Mouse (Mus musculus) heart, embryonic 14.5 days (tissue): ENCODE results near the gene Ccdc117. TPM values are rescaled to one million over a fixed set of nuclear protein-coding genes. Genes with fewer than 3 reads are reported as not detected.

Source experiments
- ATAC-seq: fragments of 200-750 bp; cut with Nextera tagmentation; 2 replicates; pipeline ENCODE4 v1.8.0; 2017; ENCODE audit warnings: low read depth, moderate TSS enrichment; ENCODE audit not compliant: insufficient number of reproducible peaks, insufficient read depth, low FRiP score
- H3K27ac ChIP-seq, 2 experiments: fragments of 200-500 bp in 1 of 2; fragments of 300-500 bp in 1 of 2; sonication (generic) in 1 of 2; replicated peaks in 1 of 2; 2 replicates each; pipeline ENCODE4 v1.5.1; 2012 to 2014; ENCODE audit warnings: low read depth in 2 of 2, low read length in 2 of 2, control low read depth in 1 of 2, mild to moderate bottlenecking in 1 of 2, mixed read lengths in 1 of 2; ENCODE audit not compliant: control insufficient read depth in 1 of 2, insufficient read depth in 1 of 2
- H3K27me3 ChIP-seq: fragments of 300-500 bp; sonication (generic); 2 replicates; pipeline ENCODE4 v1.6.1; 2014; ENCODE audit warnings: mild to moderate bottlenecking, low read length, control low read depth; ENCODE audit not compliant: control insufficient read depth, insufficient read depth
- H3K36me3 ChIP-seq: fragments of 300-500 bp; sonication (generic); 2 replicates; pipeline ENCODE4 v1.6.1; 2014; ENCODE audit warnings: mild to moderate bottlenecking, control low read depth, low read length, mixed read lengths; ENCODE audit not compliant: control insufficient read depth, insufficient read depth
- H3K4me1 ChIP-seq, 2 experiments: fragments of 200-500 bp in 1 of 2; fragments of 300-500 bp in 1 of 2; sonication (generic) in 1 of 2; 2 replicates each; pipeline ENCODE4 v1.6.1; 2012 to 2014; ENCODE audit warnings: low read length in 2 of 2, control low read depth in 1 of 2, mixed read lengths in 1 of 2; ENCODE audit not compliant: control insufficient read depth in 2 of 2, insufficient read depth in 2 of 2
- H3K4me2 ChIP-seq: fragments of 300-500 bp; sonication (generic); 2 replicates; pipeline ENCODE4 v1.6.1; 2014; ENCODE audit warnings: mild to moderate bottlenecking, low read length
- H3K4me3 ChIP-seq, 2 experiments: fragments of 200-500 bp in 1 of 2; fragments of 300-500 bp in 1 of 2; sonication (generic) in 1 of 2; 2 replicates each; pipeline ENCODE4 v1.5.1; 2012 to 2014; ENCODE audit warnings: low read length in 2 of 2, mild to moderate bottlenecking in 2 of 2, control low read depth in 1 of 2, low read depth in 1 of 2, moderate library complexity in 1 of 2; ENCODE audit not compliant: control insufficient read depth in 1 of 2, insufficient read depth in 1 of 2
- H3K9ac ChIP-seq: fragments of 300-500 bp; sonication (generic); 2 replicates; pipeline ENCODE4 v1.6.1; 2014; ENCODE audit warnings: mild to moderate bottlenecking, low read length
- H3K9me3 ChIP-seq: fragments of 300-500 bp; sonication (generic); 2 replicates; pipeline ENCODE4 v1.6.1; 2016; ENCODE audit warnings: low read length, control low read depth; ENCODE audit not compliant: control insufficient read depth
- WGBS: fragments of 180-500 bp; shearing (Covaris S2); extraction: QIAGEN DNeasy Blood & Tissue Kit; methylation state at CpG from one replicate; pipeline ENCODE4 v1.1.7; 2014; 5-methylcytosine and 5-hydroxymethylcytosine counted together
- polyA plus RNA-seq: library from polyadenylated mRNA; unstranded; fragments of >200 nt; fragmentation: Nextera tagmentation; extraction: Ambion mirVana; gene quantifications from 2 replicates; pipeline ENCODE4 v1.2.1, GENCODE M21; 2014

Gene Ccdc117
- 12.5 and 12.6 TPM in 2 replicates for polyA plus RNA-seq

- WGBS, result under 1% methylated on average over 65 of the region's 65 CpGs
- peak within 1 kb of the TSS; percentile 60 for H3K4me2 ChIP-seq
- H3K36me3 ChIP-seq, result peaks cover 20% of the 10 kb centered on the region
- peak within 1 kb of the TSS; percentile 56 to 65 for H3K4me3 ChIP-seq
- peak; percentile 99 for ATAC-seq
- peak within 1 kb of the TSS; percentile 89 for H3K9ac ChIP-seq
- peak within 1 kb of the TSS; percentile 72 to 81 for H3K27ac ChIP-seq
- H3K9me3 ChIP-seq, result no peaks in the 10 kb centered on the region
- H3K27me3 ChIP-seq, result no peaks in the 10 kb centered on the region
- peaks cover 3 to 12% of the 10 kb centered on the region in 2 experiments; a peak in 3 of 4 replicates for H3K4me1 ChIP-seq
These were observed at the start of gene Ccdc117 for GRCm38 (mm10) chr11:5541799-5542481. Gene Ccdc117, minus strand, starts transcription at chr11:5542187.

- no peak overlapping the region for H3K4me2 ChIP-seq
- peaks cover 2 to 9% of the 10 kb centered on the region in 2 experiments; a peak in 3 of 4 replicates for H3K4me1 ChIP-seq
- 41% methylated on average over 6 of the region's 6 CpGs for WGBS
- H3K9me3 ChIP-seq, result no peaks in the 10 kb centered on the region
- no peak overlapping the region for H3K27ac ChIP-seq
- no peak overlapping the region for H3K9ac ChIP-seq
- H3K36me3 ChIP-seq, result no peaks in the 10 kb centered on the region
- no peak overlapping the region for H3K4me3 ChIP-seq
- ATAC-seq, result no peak
- no peaks in the 10 kb centered on the region for H3K27me3 ChIP-seq
These were observed 33.1 kb upstream of the Ccdc117 start for GRCm38 (mm10) chr11:5575046-5575445.

GRCm38 (mm10) chr11:5573821-5574220 is 31.8 kb upstream of the Ccdc117 start:
- H3K9ac ChIP-seq, result no peak overlapping the region
- no peaks in the 10 kb centered on the region for H3K36me3 ChIP-seq
- no peaks in the 10 kb centered on the region for H3K27me3 ChIP-seq
- WGBS, result 34% methylated on average over 2 of the region's 2 CpGs
- no peak for ATAC-seq
- H3K4me3 ChIP-seq, result no peak overlapping the region
- no peak overlapping the region for H3K27ac ChIP-seq
- H3K9me3 ChIP-seq, result no peaks in the 10 kb centered on the region
- H3K4me1 ChIP-seq, result peaks cover 2 to 7% of the 10 kb centered on the region in 2 experiments; a peak in 3 of 4 replicates
- no peak overlapping the region for H3K4me2 ChIP-seq

DNA sequence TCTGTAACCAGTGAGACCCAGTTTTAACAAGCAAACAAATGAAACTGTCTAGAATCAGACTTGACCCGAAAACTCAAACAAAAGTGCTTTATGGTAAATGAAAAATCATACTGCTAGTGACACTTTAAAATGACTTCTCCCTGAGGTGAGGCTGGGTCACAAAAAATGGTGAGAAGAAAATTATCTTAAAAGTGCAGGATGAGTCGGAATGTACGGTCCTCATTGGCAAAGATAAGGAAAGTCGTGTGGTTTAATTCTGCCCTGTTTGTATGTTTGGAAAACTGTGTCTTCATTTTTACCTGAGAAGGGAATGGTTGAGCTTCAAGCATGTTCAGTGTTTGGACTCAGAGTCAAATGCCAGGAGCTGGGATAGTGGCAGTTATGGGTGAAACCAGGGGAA is 29.9 kb upstream of the Ccdc117 start:
- Histone ChIP-seq H3K4me2 (no peak overlapping the region), H3K4me1 (no peaks in the 10 kb centered on the region), H3K36me3 (no peaks in the 10 kb centered on the region), H3K9me3 (no peaks in the 10 kb centered on the region), H3K27ac (no peak overlapping the region), H3K4me3 (no peak overlapping the region), H3K9ac (no peak overlapping the region), H3K27me3 (no peaks in the 10 kb centered on the region)
- no peak for ATAC-seq
- 76% methylated on average over 4 of the region's 4 CpGs for WGBS

GRCm38 (mm10) chr11:5569474-5569873 is 27.5 kb upstream of the Ccdc117 start, which contains the start of gene Ankrd36:
Gene Ankrd36, plus strand, starts transcription at chr11:5569684.
- Histone ChIP-seq H3K27me3 (no peaks in the 10 kb centered on the region), H3K27ac (no peak within 1 kb of the TSS), H3K9me3 (no peaks in the 10 kb centered on the region), H3K4me3 (no peak within 1 kb of the TSS), H3K4me1 (no peaks in the 10 kb centered on the region), H3K4me2 (no peak within 1 kb of the TSS), H3K9ac (no peak within 1 kb of the TSS), H3K36me3 (no peaks in the 10 kb centered on the region)
- no peak for ATAC-seq
- 80% methylated on average over 12 of the region's 12 CpGs for WGBS

GRCm38 (mm10) chr11:5568082-5568481 is 26.1 kb upstream of the Ccdc117 start:
- H3K36me3 ChIP-seq, result no peaks in the 10 kb centered on the region
- H3K4me3 ChIP-seq, result no peak overlapping the region
- H3K9me3 ChIP-seq, result no peaks in the 10 kb centered on the region
- no peak overlapping the region for H3K9ac ChIP-seq
- no peaks in the 10 kb centered on the region for H3K4me1 ChIP-seq
- H3K4me2 ChIP-seq, result no peak overlapping the region
- 76% methylated on average over 5 of the region's 5 CpGs for WGBS
- no peaks in the 10 kb centered on the region for H3K27me3 ChIP-seq
- ATAC-seq, result no peak
- no peak overlapping the region for H3K27ac ChIP-seq

GRCm38 (mm10) chr11:5567654-5568053 is 25.7 kb upstream of the Ccdc117 start:
- Histone ChIP-seq H3K4me3 (no peak overlapping the region), H3K4me2 (no peak overlapping the region), H3K9me3 (no peaks in the 10 kb centered on the region), H3K9ac (no peak overlapping the region), H3K27me3 (no peaks in the 10 kb centered on the region), H3K27ac (no peak overlapping the region), H3K36me3 (no peaks in the 10 kb centered on the region), H3K4me1 (peaks cover 4% of the 10 kb centered on the region in 2 experiments; a peak in 3 of 4 replicates)
- WGBS, result 94% methylated on average over 6 of the region's 6 CpGs
- no peak for ATAC-seq

DNA sequence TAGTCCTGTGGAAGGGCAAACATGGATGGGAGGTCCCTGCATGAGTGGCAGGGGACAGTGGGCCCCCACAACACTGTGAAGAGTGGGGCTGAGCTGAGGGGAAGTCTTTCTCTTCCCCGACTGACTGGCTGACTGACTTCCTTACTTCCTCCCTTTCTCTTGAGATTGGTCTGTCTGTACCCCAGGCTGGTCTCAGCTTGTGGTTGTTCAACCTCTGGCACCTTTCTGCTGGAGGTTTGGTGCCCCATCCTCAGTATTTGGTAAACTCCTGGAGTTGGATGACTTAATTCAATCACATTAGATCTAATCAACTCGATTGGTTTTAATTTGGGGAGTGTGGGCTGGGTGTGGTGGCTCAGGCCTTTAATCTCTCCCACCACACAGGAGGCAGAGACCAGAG is 24.5 kb upstream of the Ccdc117 start:
- H3K4me2 ChIP-seq, result no peak overlapping the region

More for the DNA sequence above, 24.5 kb upstream of the Ccdc117 start:
- WGBS, result 29% methylated on average over 2 of the region's 2 CpGs
- no peak overlapping the region for H3K9ac ChIP-seq
- no peaks in the 10 kb centered on the region for H3K27me3 ChIP-seq
- no peak for ATAC-seq
- H3K4me1 ChIP-seq, result peaks cover 4% of the 10 kb centered on the region in 2 experiments; a peak in 3 of 4 replicates
- no peaks in the 10 kb centered on the region for H3K36me3 ChIP-seq
- no peaks in the 10 kb centered on the region for H3K9me3 ChIP-seq
- H3K4me3 ChIP-seq, result no peak overlapping the region
- H3K27ac ChIP-seq, result no peak overlapping the region
